Mouse (Mus musculus) neural tube, embryonic 10.5 days (tissue): ENCODE data around the gene Syt12.

Experiments used
- DNase-seq: peaks from one replicate; pipeline ENCODE4 v3.0.0-alpha.2; 2017; ENCODE audit warnings: low spot score; ENCODE audit errors: extremely low spot score

Gene Syt12

DNA sequence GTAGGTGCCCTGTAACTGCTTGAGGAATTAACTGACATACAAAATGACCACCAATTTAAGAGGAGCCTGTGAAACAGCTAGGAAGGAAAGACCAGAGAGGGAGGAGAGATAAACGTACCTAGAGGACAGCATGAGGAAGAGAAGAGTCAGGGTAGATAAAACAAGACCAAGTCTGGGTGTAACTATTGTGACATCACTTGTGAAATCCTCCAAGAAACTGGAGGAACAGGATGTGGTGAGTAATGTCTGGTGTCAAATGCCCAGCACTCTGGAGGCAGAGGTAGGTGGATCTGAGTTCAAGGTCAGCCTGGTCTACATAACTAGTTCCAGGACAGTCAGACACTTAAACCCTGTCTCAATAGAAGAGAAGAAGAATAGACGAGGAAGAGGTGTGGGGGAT lies 68.2 kb downstream of the Syt12 start:
- DNase-seq, result no peak

DNA sequence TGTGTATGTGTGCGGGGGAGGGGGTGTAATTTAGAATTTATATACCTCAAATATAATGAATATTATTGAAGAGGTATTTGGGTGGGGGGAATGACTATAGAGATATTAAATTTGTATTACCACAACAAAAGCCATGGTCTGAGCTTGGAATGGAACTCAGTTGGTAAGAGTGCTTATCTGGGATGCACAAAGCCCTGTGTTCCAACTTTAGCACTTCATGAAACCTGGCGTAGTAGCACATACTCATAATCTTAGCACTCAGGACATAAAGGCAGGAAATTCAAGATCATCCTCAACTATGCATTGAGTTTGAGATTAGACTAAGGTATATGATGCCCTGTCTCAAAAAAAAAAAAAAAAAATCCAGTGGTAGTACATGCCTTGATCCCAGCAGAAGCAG lies 72.4 kb downstream of the Syt12 start:
- DNase-seq, result no peak

DNA sequence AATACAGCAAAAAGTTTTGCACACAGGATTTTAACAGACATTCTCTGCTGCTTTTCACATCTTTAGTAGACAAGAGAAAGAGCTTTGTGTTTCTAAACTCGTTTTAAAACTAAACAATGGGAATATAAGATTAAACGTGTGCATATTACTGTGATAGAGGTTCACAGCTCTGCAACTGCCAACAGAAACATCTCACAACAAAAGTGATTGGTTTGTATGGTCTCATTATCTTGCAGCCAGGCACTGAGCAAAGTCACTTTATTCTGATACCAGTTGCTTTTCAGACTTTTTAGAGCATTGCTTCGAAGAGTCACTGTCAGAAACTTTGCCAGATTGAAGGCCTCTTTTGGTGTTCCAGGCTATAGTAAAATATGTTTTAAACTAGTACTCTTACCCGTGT lies 78.3 kb downstream of the Syt12 start:
- no peak for DNase-seq

DNA sequence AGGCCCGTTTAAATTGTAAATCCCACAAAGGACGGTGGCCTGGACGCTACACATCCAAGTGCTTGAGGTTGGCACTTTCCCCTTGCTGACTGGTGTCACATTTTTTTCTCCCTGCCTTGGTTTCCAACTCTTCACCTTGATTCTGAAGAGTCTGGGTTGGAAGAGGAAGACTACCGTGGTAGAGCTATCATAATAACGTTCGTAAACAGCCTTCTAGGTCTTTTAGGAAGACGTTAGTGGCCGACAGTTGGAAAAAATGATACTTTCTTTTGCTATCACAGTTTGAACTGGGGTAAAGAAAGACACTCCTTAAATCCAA lies 78.7 kb downstream of the Syt12 start:
- no peak for DNase-seq

DNA sequence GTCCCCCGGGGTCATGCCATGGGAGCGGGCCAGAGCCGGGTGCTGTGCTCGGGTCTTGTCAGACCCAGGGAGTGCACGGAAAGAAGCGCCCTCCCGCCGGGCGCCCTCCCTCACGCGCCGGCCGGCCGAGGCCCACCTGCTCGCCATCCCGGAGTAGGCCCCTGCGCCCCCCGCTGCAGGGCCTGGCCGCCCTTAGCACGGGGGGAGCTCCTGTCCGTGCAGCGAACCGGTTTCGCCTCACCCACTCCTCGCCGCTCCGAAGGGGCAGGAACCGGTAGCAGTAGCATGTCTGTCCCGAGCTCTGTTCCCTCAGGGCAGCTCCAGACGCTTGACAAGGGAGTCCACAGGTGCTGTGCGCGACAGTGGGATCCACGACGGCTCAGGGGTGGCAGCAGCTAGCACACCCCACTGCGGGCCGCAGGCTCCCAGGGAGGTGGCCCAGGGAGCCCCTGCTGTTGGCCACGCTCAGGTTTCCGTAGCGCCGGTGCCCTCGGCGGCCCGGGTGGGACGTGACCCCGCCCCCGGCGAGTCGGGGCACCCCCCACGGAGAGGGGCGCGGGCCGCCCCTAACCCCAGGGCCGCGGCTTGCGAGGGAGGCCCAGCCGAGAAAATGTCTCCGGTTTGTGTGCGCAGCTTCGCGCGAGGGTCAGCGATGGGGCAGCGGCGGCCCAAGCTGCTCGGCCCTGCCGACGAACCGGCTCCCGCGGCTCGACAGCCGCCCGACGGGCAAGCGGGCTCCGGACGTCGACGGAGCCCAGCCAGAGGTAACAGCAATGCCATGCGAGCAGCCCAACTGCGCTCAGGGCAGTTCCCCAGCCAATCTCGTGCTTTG lies 79.2 kb downstream of the Syt12 start, which contains the start of gene Kdm2a:
Gene Kdm2a (minus strand): TSS at position 488 of the 832 bp plus-strand sequence.
- peak; percentile 79 for DNase-seq

DNA sequence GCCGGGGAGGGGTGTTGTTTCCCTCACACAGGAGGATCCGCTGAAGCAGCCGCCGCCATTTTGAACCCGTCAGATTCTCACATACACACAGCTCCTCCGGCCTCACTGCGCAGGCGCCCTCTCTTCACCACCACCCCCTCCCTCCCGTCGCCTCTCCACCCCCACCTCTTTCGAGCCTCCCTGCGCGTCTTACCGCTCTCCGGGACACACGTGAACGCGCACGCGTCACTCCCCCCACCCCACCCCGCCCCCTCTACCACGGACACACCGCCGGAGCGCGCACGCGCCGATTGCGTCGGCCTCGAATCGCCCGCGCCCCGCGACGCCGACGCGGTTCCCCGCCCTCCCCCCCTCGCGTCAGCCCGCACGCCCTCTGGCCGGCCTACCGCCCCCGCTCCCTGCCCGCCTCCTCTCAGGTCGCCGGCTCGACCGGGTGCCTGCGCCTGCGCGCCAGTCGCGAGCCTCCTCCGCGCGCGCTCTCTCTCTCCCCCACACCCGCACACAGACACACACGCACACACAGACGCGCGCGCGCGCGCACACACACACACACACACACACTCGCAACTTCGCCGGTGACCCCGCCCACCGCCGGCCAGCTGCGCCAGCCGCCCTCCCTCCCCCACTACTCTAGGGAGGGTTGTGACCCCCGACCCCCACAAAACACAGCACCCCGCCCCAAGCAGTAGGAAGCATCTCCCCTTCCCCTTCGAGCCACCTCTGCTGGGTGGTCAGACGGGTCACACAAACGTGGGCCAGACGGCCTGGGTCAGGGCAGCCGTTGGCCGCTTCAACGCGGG lies 80.0 kb downstream of the Syt12 start:
- peak; percentile 99 for DNase-seq

DNA sequence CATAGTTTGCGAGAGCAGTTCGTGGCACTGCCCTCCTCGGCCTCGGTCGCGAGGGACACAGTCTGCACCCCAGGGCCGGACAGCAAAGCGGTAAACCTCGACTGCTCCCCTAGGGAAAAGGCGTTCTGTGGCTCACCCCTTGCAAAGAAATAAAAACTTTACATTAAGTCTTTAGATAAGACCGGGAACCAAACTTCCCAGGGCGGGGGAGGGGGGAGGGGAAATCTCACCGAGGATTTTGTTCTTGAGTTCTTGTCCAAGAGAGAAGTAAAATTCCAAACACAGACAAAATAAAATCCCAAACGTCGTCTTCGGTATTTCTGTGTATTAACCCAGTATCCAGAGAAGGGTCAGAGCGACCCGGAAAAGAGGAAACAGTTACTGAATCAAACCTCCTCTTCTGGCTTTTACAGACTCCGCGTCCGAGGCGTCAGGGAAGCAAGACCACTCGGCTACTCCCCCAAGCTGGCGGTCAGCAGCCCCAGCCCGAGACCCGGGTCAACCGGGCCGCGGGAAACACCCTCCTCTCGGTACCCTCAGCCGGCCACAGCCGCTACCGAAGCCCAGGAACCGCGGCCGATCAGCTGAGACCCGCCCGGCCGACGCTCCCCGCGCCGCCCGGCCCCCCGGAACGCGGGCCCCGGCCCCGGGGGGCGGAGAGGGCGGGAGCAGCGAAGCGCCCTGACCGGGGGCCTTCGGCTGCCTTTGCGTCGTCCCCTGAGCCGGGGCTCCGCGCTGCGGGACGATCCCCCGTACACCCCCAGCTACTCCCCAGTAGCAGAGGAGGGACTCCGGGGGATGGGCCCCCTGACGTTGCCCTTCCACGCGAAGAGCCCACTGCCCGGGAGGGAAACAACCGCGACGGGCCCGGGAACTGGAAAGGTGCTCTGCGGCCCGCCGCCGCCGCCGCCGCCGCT lies 80.9 kb downstream of the Syt12 start:
- peak; percentile 51 for DNase-seq
